Mouse (Mus musculus): ENCODE results near the gene Ric3.

GRCm38 (mm10) chr7:109031331-109031730 is 51.8 kb downstream of the Ric3 start:
- no peak for TF ChIP-seq POLR2A (IDR thresholded peaks at IDR 0.05; ENCODE audit: borderline replicate concordance, low read depth, low read length)
- no peak for TF ChIP-seq CTCF (IDR thresholded peaks at IDR 0.05; ENCODE audit: low read depth, low read length)

Data from bone marrow macrophage, adult 2 months (primary cell).